Mouse (Mus musculus) stomach, embryonic 15.5 days (tissue): ENCODE measurements around the gene Gm20431. TPM values are rescaled to one million over a fixed set of nuclear protein-coding genes. Genes with fewer than 3 reads are reported as not detected.

ENCODE experiments used
- ATAC-seq: fragments of 200-750 bp; cut with Nextera tagmentation; 2 replicates; pipeline ENCODE4 v1.8.0; 2017; ENCODE audit warnings: low read depth, moderate number of reproducible peaks, moderate TSS enrichment; ENCODE audit not compliant: insufficient read depth, low FRiP score
- H3K27ac ChIP-seq: fragments of 300-500 bp; sonication (generic); 2 replicates; pipeline ENCODE4 v1.5.1; 2015; ENCODE audit warnings: mild to moderate bottlenecking, inconsistent platforms
- H3K27me3 ChIP-seq: fragments of 300-500 bp; sonication (generic); replicated peaks from 2 replicates; pipeline ENCODE4 v1.6.1; 2015; ENCODE audit warnings: inconsistent platforms
- H3K36me3 ChIP-seq: fragments of 300-500 bp; sonication (generic); 2 replicates; pipeline ENCODE4 v1.6.1; 2015; ENCODE audit warnings: inconsistent platforms
- H3K4me1 ChIP-seq: fragments of 300-500 bp; sonication (generic); 2 replicates; pipeline ENCODE4 v1.6.1; 2015; ENCODE audit warnings: inconsistent platforms
- H3K4me2 ChIP-seq: fragments of 300-500 bp; sonication (generic); 2 replicates; pipeline ENCODE4 v1.6.1; 2015; ENCODE audit warnings: mild to moderate bottlenecking, inconsistent platforms
- H3K4me3 ChIP-seq: fragments of 300-500 bp; sonication (generic); replicated peaks from 2 replicates; pipeline ENCODE4 v1.5.1; 2015; ENCODE audit warnings: inconsistent platforms
- H3K9ac ChIP-seq: fragments of 300-500 bp; sonication (generic); 2 replicates; pipeline ENCODE4 v1.6.1; 2015; ENCODE audit warnings: inconsistent platforms
- H3K9me3 ChIP-seq: fragments of 300-500 bp; sonication (generic); 2 replicates; pipeline ENCODE4 v1.6.1; 2016; ENCODE audit warnings: inconsistent platforms
- WGBS: fragments of 180-500 bp; shearing (Covaris S2); methylation state at CpG from one replicate; pipeline ENCODE4 v1.1.7; 2015; 5-methylcytosine and 5-hydroxymethylcytosine counted together
- polyA plus RNA-seq: library from polyadenylated mRNA; unstranded; fragments of >200 nt; fragmentation: Nextera tagmentation; extraction: Ambion mirVana; gene quantifications from 2 replicates; pipeline ENCODE4 v1.2.1, GENCODE M21; 2015

Gm20431 gene
- polyA plus RNA-seq, 1 experiment from 2014 or later = 9.6 TPM

- WGBS = 63% methylated on average over 17 of the region's 17 CpGs
- Histone ChIP-seq H3K4me1 (0 out of 2 replicates have a peak, but pooled peaks cover 8% of the 10 kb centered on the region), H3K27me3 (0 out of 2 replicates have a peak, but pooled peaks cover 5% of the 10 kb centered on the region), H3K36me3 (peaks cover 17% of the 10 kb centered on the region), H3K27ac (no peak overlapping the region), H3K9me3 (no peaks in the 10 kb centered on the region), H3K9ac (no peak overlapping the region), H3K4me3 (no peak overlapping the region), H3K4me2 (no peak overlapping the region)
- ATAC-seq = no peak
Measured at GRCm38 (mm10) chr2:167605817-167606744, 55.2 kb downstream of the Gm20431 start.

GRCm38 (mm10) chr2:167605178-167605794, 56.0 kb downstream of the Gm20431 start:
- WGBS = 27% methylated on average over 11 of the region's 11 CpGs
- H3K4me2 ChIP-seq = no peak overlapping the region
- no peak overlapping the region for H3K4me3 ChIP-seq
- H3K27me3 ChIP-seq = 0 out of 2 replicates have a peak, but pooled peaks cover 5% of the 10 kb centered on the region
- H3K4me1 ChIP-seq = peaks cover 16% of the 10 kb centered on the region
- H3K27ac ChIP-seq = no peak overlapping the region
- H3K9ac ChIP-seq = no peak overlapping the region
- H3K9me3 ChIP-seq = no peaks in the 10 kb centered on the region
- peak; percentile 73; the same call in 1 of the 2 replicates for ATAC-seq
- H3K36me3 ChIP-seq = peaks cover 11% of the 10 kb centered on the region

- WGBS = 47% methylated on average over 5 of the region's 5 CpGs
- no peaks in the 10 kb centered on the region for H3K9me3 ChIP-seq
- ATAC-seq = no peak
- no peak overlapping the region for H3K4me2 ChIP-seq
- no peak overlapping the region for H3K27ac ChIP-seq
- peaks cover 24% of the 10 kb centered on the region for H3K4me1 ChIP-seq
- H3K4me3 ChIP-seq = no peak overlapping the region
- H3K9ac ChIP-seq = no peak overlapping the region
- 0 out of 2 replicates have a peak, but pooled peaks cover 5% of the 10 kb centered on the region for H3K27me3 ChIP-seq
- no peaks in the 10 kb centered on the region; the same call in 1 of the 2 replicates for H3K36me3 ChIP-seq
Measured at GRCm38 (mm10) chr2:167602978-167603377, 58.3 kb downstream of the Gm20431 start.

GRCm38 (mm10) chr2:167602364-167602763, 58.9 kb downstream of the Gm20431 start:
- no peak overlapping the region for H3K4me3 ChIP-seq
- no peaks in the 10 kb centered on the region for H3K9me3 ChIP-seq
- H3K36me3 ChIP-seq = no peaks in the 10 kb centered on the region; the same call in 1 of the 2 replicates
- H3K4me1 ChIP-seq = peaks cover 28% of the 10 kb centered on the region
- H3K4me2 ChIP-seq = no peak overlapping the region
- no peak overlapping the region for H3K9ac ChIP-seq
- no peak for ATAC-seq
- 84% methylated on average over 2 of the region's 2 CpGs for WGBS
- H3K27ac ChIP-seq = no peak overlapping the region
- H3K27me3 ChIP-seq = 0 out of 2 replicates have a peak, but pooled peaks cover 5% of the 10 kb centered on the region

GRCm38 (mm10) chr2:167600481-167600995, 60.8 kb downstream of the Gm20431 start:
- H3K4me3 ChIP-seq = no peak overlapping the region
- WGBS = 63% methylated on average over 8 of the region's 8 CpGs
- no peaks in the 10 kb centered on the region for H3K9me3 ChIP-seq
- H3K4me2 ChIP-seq = no peak overlapping the region
- H3K9ac ChIP-seq = no peak overlapping the region
- H3K4me1 ChIP-seq = peaks cover 43% of the 10 kb centered on the region
- 0 out of 2 replicates have a peak, but pooled peaks cover 5% of the 10 kb centered on the region for H3K27me3 ChIP-seq
- ATAC-seq = no peak
- no peak overlapping the region for H3K27ac ChIP-seq
- H3K36me3 ChIP-seq = no peaks in the 10 kb centered on the region

- H3K4me2 ChIP-seq = no peak overlapping the region
- no peak overlapping the region for H3K27ac ChIP-seq
- peaks cover 39% of the 10 kb centered on the region for H3K4me1 ChIP-seq
- H3K4me3 ChIP-seq = no peak overlapping the region
- ATAC-seq = no peak
- 0 out of 2 replicates have a peak, but pooled peaks cover 5% of the 10 kb centered on the region for H3K27me3 ChIP-seq
- H3K36me3 ChIP-seq = no peaks in the 10 kb centered on the region
- H3K9ac ChIP-seq = no peak overlapping the region
- 61% methylated on average over 6 of the region's 6 CpGs for WGBS
- no peaks in the 10 kb centered on the region for H3K9me3 ChIP-seq
Measured at GRCm38 (mm10) chr2:167599917-167600316, 61.4 kb downstream of the Gm20431 start.

- WGBS = 84% methylated on average over 5 of the region's 5 CpGs
- Histone ChIP-seq H3K4me2 (no peak overlapping the region), H3K27me3 (no peaks in the 10 kb centered on the region), H3K9me3 (no peaks in the 10 kb centered on the region), H3K36me3 (no peaks in the 10 kb centered on the region), H3K9ac (no peak overlapping the region), H3K4me3 (no peak overlapping the region), H3K4me1 (peaks cover 46% of the 10 kb centered on the region), H3K27ac (no peak overlapping the region)
- no peak for ATAC-seq
Measured at GRCm38 (mm10) chr2:167599195-167599594, 62.1 kb downstream of the Gm20431 start.

GRCm38 (mm10) chr2:167597492-167598186, 63.7 kb downstream of the Gm20431 start:
- H3K27me3 ChIP-seq = no peaks in the 10 kb centered on the region
- peak overlapping the region; percentile 81 for H3K27ac ChIP-seq
- no peaks in the 10 kb centered on the region for H3K9me3 ChIP-seq
- WGBS = 28% methylated on average over 38 of the region's 40 CpGs
- peaks cover 54% of the 10 kb centered on the region for H3K4me1 ChIP-seq
- no peaks in the 10 kb centered on the region for H3K36me3 ChIP-seq
- peak overlapping the region; percentile 3 for H3K4me3 ChIP-seq
- peak; percentile 57 for ATAC-seq
- H3K4me2 ChIP-seq = peak overlapping the region; percentile 47
- no peak overlapping the region for H3K9ac ChIP-seq

- Histone ChIP-seq H3K4me1 (peaks cover 54% of the 10 kb centered on the region), H3K9ac (no peak overlapping the region)
Measured at GRCm38 (mm10) chr2:167596726-167597491, 64.4 kb downstream of the Gm20431 start.

GRCm38 (mm10) chr2:167596262-167596661, 65.0 kb downstream of the Gm20431 start:
- no peak overlapping the region for H3K4me2 ChIP-seq
- ATAC-seq = no peak
- no peaks in the 10 kb centered on the region for H3K9me3 ChIP-seq
- H3K27me3 ChIP-seq = no peaks in the 10 kb centered on the region
- H3K27ac ChIP-seq = peak overlapping the region; percentile 86
- no peak overlapping the region for H3K9ac ChIP-seq
- H3K4me3 ChIP-seq = no peak overlapping the region
- peaks cover 54% of the 10 kb centered on the region for H3K4me1 ChIP-seq
- no peaks in the 10 kb centered on the region for H3K36me3 ChIP-seq
- 24% methylated on average over 3 of the region's 4 CpGs for WGBS

More at GRCm38 (mm10) chr2:167596726-167597491, 64.4 kb downstream of the Gm20431 start:
- Histone ChIP-seq H3K27ac (peak overlapping the region; percentile 81), H3K9me3 (no peaks in the 10 kb centered on the region), H3K36me3 (no peaks in the 10 kb centered on the region), H3K4me3 (peak overlapping the region; percentile 3), H3K4me2 (peak overlapping the region; percentile 47), H3K27me3 (no peaks in the 10 kb centered on the region)
- WGBS = 35% methylated on average over 27 of the region's 27 CpGs
- no peak for ATAC-seq

GRCm38 (mm10) chr2:167595761-167596171, 65.5 kb downstream of the Gm20431 start:
- no peaks in the 10 kb centered on the region for H3K27me3 ChIP-seq
- H3K36me3 ChIP-seq = no peaks in the 10 kb centered on the region
- H3K27ac ChIP-seq = peak overlapping the region; percentile 86
- H3K9me3 ChIP-seq = no peaks in the 10 kb centered on the region
- no peak overlapping the region for H3K4me2 ChIP-seq
- H3K4me3 ChIP-seq = no peak overlapping the region
- no peak for ATAC-seq
- H3K9ac ChIP-seq = no peak overlapping the region
- H3K4me1 ChIP-seq = peaks cover 50% of the 10 kb centered on the region
- WGBS = 36% methylated on average over 14 of the region's 14 CpGs
